Mouse (Mus musculus) gastrocnemius, adult 8-10 months (tissue): ENCODE measurements at regions not wholly inside any gene's neighbourhood (a gene's known extent, or its start where the extent isn't known, plus 50 kb on each side); places are given as distances from the start of the nearest gene placed in this dataset.

Experiments
- DNase-seq, 2 experiments: peaks; one replicate each; pipeline ENCODE4 v3.0.0; 2022; ENCODE audit warnings: low spot score in 2 of 2

GRCm38 (mm10) chr16:55691069-55691468 lies 147.6 kb downstream of the Nfkbiz start:
- DNase-seq = no peak

DNA sequence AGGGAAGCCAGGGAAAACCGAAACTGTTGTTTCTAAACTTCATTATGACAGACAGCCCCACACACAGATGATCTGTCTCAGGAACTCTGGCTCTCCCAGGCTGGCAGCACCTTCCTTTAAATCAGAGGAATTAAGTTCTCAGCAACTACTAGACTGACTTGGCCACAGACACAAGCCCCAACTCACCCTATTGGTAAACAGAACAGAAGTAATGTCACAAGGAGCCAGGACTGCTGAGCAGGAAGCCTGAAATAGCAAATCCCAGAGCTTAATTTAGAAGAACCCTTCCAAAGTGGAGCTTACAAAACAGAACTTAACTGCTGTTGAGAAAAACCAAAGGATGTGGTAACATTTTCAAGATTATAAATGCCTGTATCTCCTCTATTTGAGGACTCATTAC lies 174.8 kb downstream of the Nfkbiz start:
- DNase-seq = no peak

DNA sequence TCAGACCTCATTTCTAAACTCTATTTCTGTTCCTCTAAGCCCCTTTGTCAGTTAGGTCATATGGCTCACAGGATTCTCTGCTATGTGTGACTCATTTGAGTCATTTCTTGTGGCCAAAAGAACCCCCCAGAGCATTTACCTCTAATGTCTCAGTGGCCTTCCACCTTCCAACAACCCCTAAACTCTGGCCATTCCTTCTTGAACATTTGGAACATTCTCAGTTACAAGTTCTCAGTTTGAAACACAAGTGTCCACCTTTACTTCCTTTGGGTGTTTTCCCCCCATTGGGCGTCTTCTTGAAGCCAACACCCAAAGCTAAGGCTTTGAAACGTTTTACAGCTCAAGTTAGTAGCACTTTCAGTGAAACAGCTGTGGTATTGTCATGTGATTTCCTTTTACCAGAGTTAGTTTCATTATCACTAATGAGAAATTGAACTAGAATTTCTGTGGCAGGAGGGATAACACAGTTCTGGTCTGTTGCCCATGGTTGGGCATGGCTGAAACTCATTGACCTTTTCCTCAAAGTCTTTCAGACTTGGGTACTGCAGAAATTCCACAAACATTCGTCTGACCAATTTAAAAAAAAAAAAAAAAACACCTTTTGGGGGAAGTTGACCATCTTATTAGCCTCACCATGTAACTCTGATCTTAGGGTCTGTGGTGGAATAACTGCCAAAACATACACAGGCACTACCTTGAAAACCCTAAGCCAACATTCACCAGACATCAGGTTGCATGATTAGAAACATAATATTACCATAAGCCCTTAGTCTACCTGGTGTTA lies 201.8 kb downstream of the Nfkbiz start:
- DNase-seq = no peak

DNA sequence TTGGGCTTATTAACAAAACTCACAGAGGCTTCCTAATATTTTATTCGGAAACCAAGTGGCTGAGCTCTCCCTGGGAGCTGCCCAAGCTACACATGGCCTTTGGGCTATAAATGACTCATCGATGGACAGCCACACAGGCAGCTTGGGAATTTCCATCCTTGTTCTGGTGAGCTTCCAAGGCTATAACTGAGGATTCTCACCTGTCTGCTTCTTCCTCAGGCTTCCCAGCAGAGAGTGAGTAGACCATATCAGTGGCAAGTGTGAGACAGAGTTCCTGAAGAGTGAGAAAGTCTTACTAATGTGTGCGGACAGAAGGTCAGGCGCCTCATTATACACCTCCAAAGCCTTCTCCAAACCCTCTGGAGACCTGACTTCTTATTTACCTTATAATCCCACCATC lies 202.5 kb downstream of the Nfkbiz start:
- DNase-seq = no peak

DNA sequence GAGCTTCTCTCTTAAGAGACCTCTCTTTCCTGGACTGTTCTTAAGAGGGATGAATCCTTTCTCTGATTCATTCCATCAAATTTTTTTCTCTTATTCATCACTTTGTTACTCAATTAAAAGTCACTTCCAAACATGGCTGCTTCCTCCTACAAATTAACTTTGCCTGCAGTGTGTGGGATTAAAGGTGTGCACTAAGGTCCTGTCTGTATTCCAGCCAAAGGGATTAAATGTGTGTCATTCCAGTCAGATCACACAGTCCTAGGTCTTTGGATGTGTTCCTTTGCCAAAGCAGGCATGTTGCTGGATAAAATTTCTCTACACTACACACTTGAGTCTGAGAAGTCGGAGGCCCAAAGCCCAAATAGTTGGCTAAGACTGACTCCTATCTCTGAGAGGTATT lies 204.0 kb downstream of the Nfkbiz start:
- no peak for DNase-seq

- DNase-seq = no peak
Measured at GRCm38 (mm10) chr16:55632220-55632619, 206.5 kb downstream of the Nfkbiz start.

- DNase-seq = no peak
Measured at GRCm38 (mm10) chr16:55631637-55632036, 207.1 kb downstream of the Nfkbiz start.

- no peak for DNase-seq
Measured at GRCm38 (mm10) chr16:55631048-55631447, 207.7 kb downstream of the Nfkbiz start.

- DNase-seq = no peak
Measured at GRCm38 (mm10) chr16:55627531-55627930, 211.2 kb downstream of the Nfkbiz start.

- no peak for DNase-seq
Measured at GRCm38 (mm10) chr16:55623422-55623821, 215.3 kb downstream of the Nfkbiz start.

GRCm38 (mm10) chr16:55619731-55620130 lies 219.0 kb downstream of the Nfkbiz start:
- no peak for DNase-seq

GRCm38 (mm10) chr16:55617958-55618357 lies 220.7 kb downstream of the Nfkbiz start:
- DNase-seq = no peak

GRCm38 (mm10) chr16:55617506-55617905 lies 221.2 kb downstream of the Nfkbiz start:
- no peak for DNase-seq

DNA sequence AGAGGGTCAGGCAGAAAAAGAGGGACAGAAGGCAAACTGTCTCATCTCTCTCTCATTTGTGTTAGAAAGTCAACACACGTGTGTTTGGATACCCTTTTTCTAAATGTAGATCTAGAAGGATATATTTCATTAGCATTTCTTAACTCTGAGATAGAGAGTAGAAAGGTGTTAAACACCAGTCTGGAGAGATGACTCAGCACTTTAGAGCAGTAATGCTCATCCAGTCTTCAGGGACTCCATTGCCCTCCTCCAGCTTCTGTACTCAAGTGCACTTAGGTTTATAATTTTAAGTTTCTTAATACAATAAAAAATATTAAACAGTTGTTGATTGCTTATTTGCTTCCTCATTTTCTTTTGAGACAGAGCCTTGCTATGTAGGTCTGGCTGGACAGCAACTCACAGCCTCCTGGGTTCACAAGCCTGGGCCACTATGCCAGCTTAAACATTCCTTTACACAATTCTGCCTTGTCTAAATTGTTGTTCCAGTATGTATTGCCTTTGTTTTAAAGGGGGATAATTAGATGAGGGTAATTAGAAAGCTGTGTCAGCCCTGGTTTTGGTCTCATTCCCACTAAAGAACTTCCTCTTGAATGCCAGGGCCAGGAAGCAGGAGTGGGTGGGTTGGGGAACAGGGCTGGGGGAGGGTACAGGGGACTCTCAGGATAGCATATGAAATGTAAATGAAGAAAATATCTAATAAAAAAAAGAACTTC lies 222.1 kb downstream of the Nfkbiz start:
- no peak for DNase-seq

DNA sequence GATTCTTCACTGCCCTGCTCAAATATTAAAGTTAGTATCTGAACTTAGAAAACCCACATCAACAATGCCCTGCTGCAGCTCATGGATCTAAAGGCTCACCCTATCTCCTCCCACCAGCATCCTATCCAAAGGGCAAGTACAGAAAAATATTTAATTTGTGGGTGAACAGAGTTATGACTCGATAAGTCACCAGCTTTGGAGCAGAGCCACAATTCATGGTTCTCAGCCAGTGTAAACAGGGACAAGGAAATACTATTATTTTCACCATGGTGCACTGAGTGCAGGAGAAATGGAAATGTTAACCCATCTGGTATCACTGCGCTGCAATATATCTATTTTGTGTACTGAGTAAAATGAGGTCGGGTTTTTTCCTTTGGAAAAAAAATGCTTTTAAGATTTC lies 225.8 kb downstream of the Nfkbiz start:
- DNase-seq = no peak

GRCm38 (mm10) chr16:55612001-55612400 lies 226.7 kb downstream of the Nfkbiz start:
- DNase-seq = no peak

DNA sequence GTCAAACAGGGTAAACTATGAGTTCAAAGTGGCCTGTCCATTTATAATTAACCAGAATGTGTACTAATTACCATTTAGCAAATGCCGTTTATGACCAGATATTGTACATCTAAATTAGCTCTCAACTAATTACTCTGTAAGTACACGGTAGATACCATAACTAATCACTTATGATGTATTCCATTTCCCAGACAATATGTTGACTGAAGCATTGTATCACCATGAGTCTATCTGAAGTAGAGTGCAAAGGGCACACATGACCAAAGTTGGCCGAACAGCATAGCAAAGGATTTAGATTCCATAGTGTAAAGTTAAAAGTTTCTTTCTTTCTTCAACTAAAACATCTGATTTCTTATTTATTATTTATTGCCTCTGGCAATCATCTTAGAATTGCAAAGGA lies 227.5 kb downstream of the Nfkbiz start:
- no peak for DNase-seq

GRCm38 (mm10) chr16:55608361-55608760 lies 230.3 kb downstream of the Nfkbiz start:
- DNase-seq = no peak

- DNase-seq = no peak
Measured at GRCm38 (mm10) chr16:55606447-55607239, 232.1 kb downstream of the Nfkbiz start.

- DNase-seq = no peak
Measured at GRCm38 (mm10) chr16:55603611-55604010, 235.1 kb downstream of the Nfkbiz start.

DNA sequence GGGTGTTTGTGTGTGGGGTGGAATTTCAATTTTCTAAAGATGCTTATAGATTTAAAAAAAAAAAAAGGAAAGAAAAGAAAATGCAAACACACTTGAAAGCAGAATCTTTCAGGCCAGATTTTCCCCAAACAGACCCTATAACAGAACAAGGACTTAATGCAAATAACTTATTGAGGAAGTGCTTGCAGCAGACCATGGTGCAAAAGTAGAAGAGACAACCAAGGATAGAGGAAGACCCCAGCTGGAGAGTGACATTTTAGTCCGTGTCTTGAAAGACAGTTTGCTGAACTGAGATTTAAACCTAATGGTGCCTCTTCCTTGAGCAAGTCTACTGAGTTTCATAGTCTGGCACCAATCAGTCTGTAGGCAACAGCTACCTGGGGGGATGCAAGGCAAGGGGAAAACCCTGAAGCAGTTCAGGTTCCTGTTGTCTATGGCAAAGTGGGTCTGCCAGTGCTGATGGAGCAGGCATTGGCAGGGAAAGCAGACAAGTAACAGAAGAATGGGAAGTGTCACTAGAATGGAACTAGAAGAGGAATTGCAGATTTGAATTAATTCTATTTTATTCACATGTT lies 249.2 kb downstream of the Nfkbiz start:
- DNase-seq = no peak

DNA sequence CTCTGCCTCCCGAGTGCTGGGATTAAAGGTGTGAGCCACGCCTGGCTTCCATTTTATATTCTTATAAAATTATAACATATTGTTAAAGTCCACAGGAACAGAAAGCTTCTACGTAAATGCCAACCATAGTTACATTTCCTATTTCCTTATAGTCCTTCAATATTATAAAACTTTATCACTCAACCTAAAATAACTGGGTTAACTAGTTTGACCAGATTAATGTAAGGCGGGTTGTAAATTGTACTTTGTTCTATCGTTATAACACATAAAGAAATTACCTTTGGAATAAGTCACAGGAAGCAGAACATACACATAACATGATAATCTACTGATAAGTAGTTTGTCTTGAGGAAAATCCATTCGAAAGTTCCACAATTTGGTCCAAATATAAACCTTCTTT lies 251.6 kb downstream of the Nfkbiz start:
- DNase-seq = no peak
